Mouse (Mus musculus) ES-E14 (cell line): ENCODE measurements around the gene Ppp1r36. TPM values are rescaled to one million over a fixed set of nuclear protein-coding genes. Genes with fewer than 3 reads are reported as not detected.

Experiments used
- DNase-seq: peaks from one replicate; pipeline ENCODE4 v3.0.0-alpha.2; 2013; ENCODE audit warnings: low read depth, low spot score
- H3K27ac ChIP-seq: 2 replicates; pipeline ENCODE4 v1.5.1; 2012; ENCODE audit warnings: low read depth, mild to moderate bottlenecking, low read length, moderate library complexity, mixed read lengths; ENCODE audit not compliant: poor library complexity, insufficient read depth, severe bottlenecking
- H3K36me3 ChIP-seq: 2 replicates; pipeline ENCODE4 v1.6.1; 2012; ENCODE audit warnings: mild to moderate bottlenecking, low read length, moderate library complexity, mixed read lengths; ENCODE audit not compliant: control insufficient read depth, poor library complexity, insufficient read depth, severe bottlenecking
- H3K4me1 ChIP-seq, 2 experiments: fragments of 150-350 bp in 1 of 2; sonication (generic) in 1 of 2; 2 replicates each; pipeline ENCODE4 v1.6.1; 2012; ENCODE audit warnings: low read length in 2 of 2, mild to moderate bottlenecking in 1 of 2, mixed read lengths in 1 of 2; ENCODE audit not compliant: control insufficient read depth in 2 of 2, insufficient read depth in 2 of 2, poor library complexity in 1 of 2
- H3K4me3 ChIP-seq, 2 experiments: fragments of 150-350 bp in 1 of 2; sonication (generic) in 1 of 2; 2 replicates each; pipeline ENCODE4 v1.5.1; 2012; ENCODE audit warnings: low read length in 2 of 2, low read depth in 1 of 2, mild to moderate bottlenecking in 1 of 2, mixed read lengths in 1 of 2; ENCODE audit not compliant: insufficient read depth in 1 of 2, poor library complexity in 1 of 2, severe bottlenecking in 1 of 2
- H3K9ac ChIP-seq: 2 replicates; pipeline ENCODE4 v1.6.1; 2012; ENCODE audit warnings: low read depth, mild to moderate bottlenecking, low read length, mixed read lengths; ENCODE audit not compliant: poor library complexity, insufficient read depth, severe bottlenecking
- H3K9me3 ChIP-seq: fragments of 150-350 bp; sonication (generic); 2 replicates; pipeline ENCODE4 v1.6.1; 2012; ENCODE audit warnings: low read depth, mild to moderate bottlenecking, low read length; ENCODE audit not compliant: control insufficient read depth, insufficient read depth
- CHD2 ChIP-seq: IDR thresholded peaks from 2 replicates; pipeline ENCODE4 v1.6.1; 2014; ENCODE audit warnings: mild to moderate bottlenecking, low read depth, low read length, inconsistent platforms
- HCFC1 ChIP-seq: IDR thresholded peaks from 2 replicates; pipeline ENCODE4 v1.6.1; 2012; ENCODE audit warnings: low read length, inconsistent platforms, borderline replicate concordance; ENCODE audit not compliant: insufficient read depth
- MAFK ChIP-seq: IDR thresholded peaks from 2 replicates; pipeline ENCODE4 v1.6.1; 2014; ENCODE audit warnings: mild to moderate bottlenecking, low read depth, low read length, inconsistent platforms; ENCODE audit not compliant: insufficient read depth
- ZC3H11A ChIP-seq: IDR thresholded peaks from 2 replicates; pipeline ENCODE4 v1.6.1; 2012; ENCODE audit warnings: low read depth, mild to moderate bottlenecking, inconsistent platforms, low read length, borderline replicate concordance
- ZNF384 ChIP-seq: IDR thresholded peaks from 2 replicates; pipeline ENCODE4 v1.6.1; 2012; ENCODE audit warnings: low read depth, low read length, inconsistent platforms
- in situ Hi-C, 2 experiments: fragments of 600-800 bp; cut with MboI; formaldehyde crosslinking; loops; one replicate each; pipeline ENCODE4 v1.15.1; 2025; ENCODE audit warnings: low sequenced_read_pairs in 2 of 2, inconsistent platforms in 1 of 2; ENCODE audit not compliant: unreplicated experiment in 2 of 2
- total RNA-seq: library from RNA; depleted of rRNA; stranded (reverse); fragments of 300-350 nt; gene quantifications from 2 replicates; pipeline ENCODE4 v1.2.3, GENCODE M21; 2012

Gene Ppp1r36
- total RNA-seq, 1 experiment: 0.54 TPM

GRCm38 (mm10) chr12:76425256-76425655, 7.9 kb downstream of the Ppp1r36 start:
- Histone ChIP-seq H3K27ac (no peak overlapping the region), H3K4me1 (no peaks in the 10 kb centered on the region), H3K36me3 (no peaks in the 10 kb centered on the region), H3K9me3 (no peaks in the 10 kb centered on the region), H3K4me3 (no peak overlapping the region), H3K9ac (no peak overlapping the region)
- no peak for TF ChIP-seq MAFK
- no peak for TF ChIP-seq HCFC1
- TF ChIP-seq CHD2: no peak
- TF ChIP-seq ZNF384: no peak
- no peak for TF ChIP-seq ZC3H11A
- in situ Hi-C loops: no loop called here
- DNase-seq: no peak

DNA sequence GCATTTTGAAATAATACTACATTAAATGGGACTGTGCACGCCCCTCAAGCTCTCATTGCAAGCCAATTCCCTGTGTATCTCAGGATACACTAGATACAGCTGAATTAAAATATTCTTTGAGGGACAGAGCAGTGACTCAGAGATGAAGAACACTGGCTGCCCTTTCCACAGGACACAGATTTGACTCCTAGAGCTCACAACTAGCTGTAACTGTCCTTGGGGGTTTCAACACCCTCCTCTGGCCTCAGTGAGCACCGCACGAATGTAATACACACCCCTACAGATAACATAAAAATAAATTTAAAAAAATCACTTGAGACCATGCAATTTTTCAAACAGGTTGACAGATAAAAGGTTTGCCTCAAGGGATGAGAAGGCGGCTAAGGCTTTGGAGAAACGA, 10.2 kb downstream of the Ppp1r36 start:
- Histone ChIP-seq H3K27ac (no peak overlapping the region), H3K9me3 (no peaks in the 10 kb centered on the region), H3K36me3 (no peaks in the 10 kb centered on the region), H3K4me1 (no peaks in the 10 kb centered on the region), H3K4me3 (no peak overlapping the region), H3K9ac (no peak overlapping the region)
- TF ChIP-seq MAFK (no peak), ZC3H11A (no peak), ZNF384 (no peak), CHD2 (no peak), HCFC1 (no peak)
- in situ Hi-C loops: no loop called here
- DNase-seq: no peak

DNA sequence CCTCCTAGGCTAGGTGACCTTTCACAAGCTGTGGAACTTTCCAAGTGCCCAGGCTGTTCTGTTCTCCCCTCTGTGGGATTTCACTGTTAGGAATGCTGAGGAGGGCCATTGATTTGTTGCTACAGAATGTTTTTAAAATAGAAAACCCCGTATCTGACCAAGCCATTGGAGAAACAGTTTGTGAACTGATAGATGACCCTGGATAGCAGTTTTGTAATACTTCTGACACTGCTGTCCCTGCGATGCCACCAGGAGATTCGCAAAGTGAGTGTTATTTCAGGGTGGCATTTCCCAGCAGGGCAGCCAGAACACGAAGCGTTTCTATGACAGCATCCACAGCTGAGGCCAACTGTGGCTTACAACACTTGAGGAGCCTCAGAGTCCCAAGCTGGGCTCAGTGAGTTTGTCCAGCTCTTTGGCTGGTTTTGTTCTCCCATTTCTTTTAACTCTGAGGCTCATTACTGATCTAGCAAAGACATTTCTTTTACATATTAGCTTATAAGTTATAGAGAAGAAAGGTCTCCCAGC, 13.6 kb downstream of the Ppp1r36 start:
- peaks cover 0 to 8% of the 10 kb centered on the region in 2 experiments; a peak in 1 of 4 replicates for H3K4me1 ChIP-seq
- no peak overlapping the region for H3K4me3 ChIP-seq
- H3K9me3 ChIP-seq: no peaks in the 10 kb centered on the region
- no peak overlapping the region for H3K9ac ChIP-seq
- H3K36me3 ChIP-seq: no peaks in the 10 kb centered on the region
- DNase-seq: no peak
- TF ChIP-seq MAFK: no peak
- TF ChIP-seq CHD2: no peak
- no peak for TF ChIP-seq ZNF384
- no peak for TF ChIP-seq ZC3H11A
- no peak for TF ChIP-seq HCFC1
- in situ Hi-C loops: no loop called here
- no peak overlapping the region for H3K27ac ChIP-seq

GRCm38 (mm10) chr12:76431431-76431830, 14.1 kb downstream of the Ppp1r36 start:
- no peaks in the 10 kb centered on the region for H3K36me3 ChIP-seq
- DNase-seq: no peak
- no peaks in the 10 kb centered on the region for H3K9me3 ChIP-seq
- no peak overlapping the region for H3K4me3 ChIP-seq
- TF ChIP-seq ZC3H11A (no peak), HCFC1 (no peak), CHD2 (no peak), ZNF384 (no peak), MAFK (no peak)
- H3K9ac ChIP-seq: no peak overlapping the region
- no peak overlapping the region for H3K27ac ChIP-seq
- H3K4me1 ChIP-seq: peaks cover 0 to 10% of the 10 kb centered on the region in 2 experiments; a peak in 1 of 4 replicates
- in situ Hi-C loops: no loop called here

GRCm38 (mm10) chr12:76434111-76434510, 16.8 kb downstream of the Ppp1r36 start:
- no peak for TF ChIP-seq HCFC1
- TF ChIP-seq CHD2: no peak
- TF ChIP-seq ZC3H11A: no peak
- TF ChIP-seq MAFK: no peak
- no peak for TF ChIP-seq ZNF384
- Histone ChIP-seq H3K4me1 (peaks cover 0 to 10% of the 10 kb centered on the region in 2 experiments; a peak in 1 of 4 replicates), H3K36me3 (no peaks in the 10 kb centered on the region), H3K9me3 (no peaks in the 10 kb centered on the region), H3K4me3 (no peak overlapping the region), H3K27ac (no peak overlapping the region), H3K9ac (no peak overlapping the region)
- in situ Hi-C loops: no loop called here
- DNase-seq: no peak
